Mouse (Mus musculus): ENCODE measurements around the gene Cir1.

- no peak for TF ChIP-seq CTCF (IDR thresholded peaks at IDR 0.05; ENCODE audit: low read depth)
- TF ChIP-seq EP300 (IDR thresholded peaks at IDR 0.05; ENCODE audit: low read depth): no peak
Measured at GRCm38 (mm10) chr2:73298841-73299240, 13.7 kb downstream of the Cir1 start.
